Mouse (Mus musculus): Measurements from ENCODE around the gene Slc35c2.

Gene Slc35c2

DNA sequence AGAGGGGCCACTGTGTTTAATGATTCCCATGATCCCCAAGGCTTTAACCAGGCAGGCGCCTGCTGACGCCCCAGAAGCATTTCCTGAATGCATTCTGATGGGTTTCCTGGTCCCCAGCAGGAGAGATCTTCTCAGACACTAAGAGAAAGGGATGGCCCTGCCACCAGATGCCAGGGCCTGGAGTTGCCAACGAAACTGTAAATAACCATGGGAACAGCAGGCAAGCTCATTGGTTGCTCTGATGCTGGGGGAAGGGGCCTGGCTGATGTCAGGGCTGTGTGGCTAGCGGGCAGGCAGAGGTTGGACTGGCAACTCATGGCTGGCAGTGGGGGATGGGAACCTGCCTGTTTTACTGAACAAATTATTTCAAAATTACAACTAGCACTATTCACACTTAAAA is 14.1 kb downstream of the Slc35c2 start:
- no peak for DNase-seq

DNA sequence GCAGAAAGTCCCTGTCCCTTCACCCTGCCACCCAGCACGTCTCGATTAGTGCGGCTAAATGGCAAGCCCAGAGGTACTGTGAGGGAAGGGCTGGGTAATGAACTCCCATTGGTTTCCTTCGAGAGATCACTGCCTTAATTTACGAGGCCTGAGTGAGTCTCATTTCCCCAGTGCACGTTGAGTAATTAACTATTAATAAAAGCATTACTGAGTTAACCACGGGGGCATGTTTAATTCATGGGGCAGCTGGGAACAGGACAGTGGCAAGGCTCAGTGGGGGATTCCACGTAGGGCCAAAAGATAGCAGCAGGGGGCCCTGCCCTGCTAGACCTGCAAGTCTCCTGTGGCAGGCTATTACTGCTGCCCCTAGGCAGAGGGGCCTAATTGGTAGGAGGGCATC is 16.3 kb downstream of the Slc35c2 start:
- no peak for DNase-seq

DNA sequence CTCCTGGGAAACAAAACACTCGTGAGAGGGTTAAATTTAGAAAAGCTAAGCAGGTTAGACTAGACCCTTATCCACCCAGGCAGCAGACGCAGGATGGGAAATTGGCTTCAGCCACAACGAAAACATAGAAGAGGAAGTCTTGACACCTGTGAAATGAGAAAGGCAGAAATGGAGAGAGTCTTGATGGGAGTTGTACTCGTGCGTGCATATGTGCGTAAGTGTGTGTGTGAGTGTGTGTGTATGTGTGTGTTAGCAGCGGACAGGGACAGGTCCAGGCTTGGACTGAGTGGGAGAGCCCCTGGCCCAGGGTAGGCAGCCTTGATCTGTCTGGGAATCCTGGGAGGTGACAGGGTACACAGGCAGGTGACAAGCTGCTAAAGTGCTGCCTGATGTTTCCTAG is 16.8 kb downstream of the Slc35c2 start:
- DNase-seq, result no peak

DNA sequence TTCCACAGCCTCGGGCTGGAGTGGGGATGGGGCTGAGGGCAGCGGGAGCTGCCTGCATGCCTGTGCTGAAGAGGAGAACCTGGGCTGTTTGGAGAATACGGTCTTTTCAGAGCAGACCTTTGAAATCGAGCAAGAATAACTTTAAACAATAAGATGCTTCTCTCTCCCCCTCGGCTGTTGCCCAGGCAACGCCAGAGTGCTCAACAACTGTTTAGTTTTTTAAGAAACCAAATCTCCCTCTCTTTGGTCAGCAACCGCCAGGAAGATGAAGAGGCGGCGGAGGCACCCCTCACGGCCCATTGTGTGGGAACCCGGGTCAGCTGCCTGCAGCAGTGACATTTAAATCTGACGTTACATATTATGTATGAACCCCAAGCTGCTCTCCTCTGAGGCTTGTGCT is 20.9 kb downstream of the Slc35c2 start:
- DNase-seq, result no peak

DNA sequence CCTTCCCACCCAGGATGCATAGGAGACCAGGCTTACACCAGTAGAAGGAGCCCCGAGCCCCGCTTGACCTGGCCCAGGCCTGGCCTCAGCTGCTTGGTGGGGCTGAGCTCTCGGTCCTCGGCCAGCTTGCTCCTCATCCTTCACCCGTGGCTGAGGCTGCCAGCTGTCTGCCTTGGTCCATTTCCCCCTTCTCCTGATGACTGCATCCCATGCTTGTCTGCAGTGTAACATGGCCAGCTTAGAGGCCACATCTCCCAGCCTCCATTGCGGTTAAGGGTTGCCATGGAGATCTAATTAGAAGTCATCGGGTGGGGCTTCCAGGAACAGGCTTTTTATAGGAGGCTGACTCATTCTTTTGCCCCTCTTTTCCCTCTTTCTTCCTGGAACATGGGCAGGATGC is 23.8 kb downstream of the Slc35c2 start:
- no peak for DNase-seq

DNA sequence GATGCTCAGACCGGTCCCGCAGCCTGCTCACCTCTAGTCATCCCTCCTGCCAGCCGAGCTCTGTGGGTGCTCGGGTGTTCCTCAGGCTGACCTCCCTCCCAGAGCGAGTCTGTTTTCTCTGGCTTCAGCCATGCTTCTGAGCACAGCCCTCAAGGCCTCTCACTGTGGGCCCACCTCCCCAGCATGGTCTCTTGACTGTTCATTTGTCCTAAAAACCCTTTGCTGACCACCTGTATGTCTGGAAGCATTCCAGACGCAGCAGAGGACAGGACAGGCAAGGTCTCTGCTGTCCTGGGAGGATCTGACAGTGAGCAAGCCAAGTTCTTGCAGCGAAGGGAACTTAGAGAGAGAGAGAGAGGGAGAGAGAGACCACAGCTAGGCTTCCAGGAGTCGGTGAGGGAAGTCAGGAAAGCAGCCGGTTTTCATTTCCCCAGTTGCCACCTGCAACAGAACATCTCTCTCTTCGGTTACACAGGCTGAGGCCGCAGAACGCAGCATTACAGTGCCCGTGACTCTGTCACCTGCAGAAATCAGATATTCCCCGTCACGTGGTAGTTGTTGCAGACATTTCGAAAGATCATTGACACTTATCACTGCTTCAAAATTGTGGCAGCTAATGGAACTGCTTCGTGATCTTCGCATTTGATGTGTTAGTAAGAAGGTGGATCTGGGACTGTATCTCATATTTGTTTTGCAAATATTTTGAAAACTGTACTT is 25.2 kb downstream of the Slc35c2 start:
- no peak for DNase-seq

DNA sequence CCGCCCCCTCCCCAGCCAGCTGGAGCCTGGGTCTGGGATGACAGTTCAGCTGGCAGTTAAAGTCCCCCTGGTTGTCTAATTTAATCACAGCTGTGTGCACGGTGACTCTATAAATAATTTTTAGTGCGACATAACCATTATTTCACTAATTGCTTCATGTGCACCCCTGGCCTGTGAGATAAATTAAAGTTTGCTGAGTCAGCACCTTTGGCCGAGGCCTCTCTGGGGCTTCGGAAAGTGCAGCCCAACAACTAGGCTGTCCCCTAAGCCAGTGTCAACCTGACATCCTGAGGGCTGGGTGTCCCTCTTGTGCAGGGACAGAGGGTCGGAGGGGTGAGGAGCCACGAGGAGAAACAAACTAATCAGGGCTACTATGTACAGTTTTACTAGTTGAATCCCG is 27.8 kb downstream of the Slc35c2 start:
- no peak for DNase-seq

DNA sequence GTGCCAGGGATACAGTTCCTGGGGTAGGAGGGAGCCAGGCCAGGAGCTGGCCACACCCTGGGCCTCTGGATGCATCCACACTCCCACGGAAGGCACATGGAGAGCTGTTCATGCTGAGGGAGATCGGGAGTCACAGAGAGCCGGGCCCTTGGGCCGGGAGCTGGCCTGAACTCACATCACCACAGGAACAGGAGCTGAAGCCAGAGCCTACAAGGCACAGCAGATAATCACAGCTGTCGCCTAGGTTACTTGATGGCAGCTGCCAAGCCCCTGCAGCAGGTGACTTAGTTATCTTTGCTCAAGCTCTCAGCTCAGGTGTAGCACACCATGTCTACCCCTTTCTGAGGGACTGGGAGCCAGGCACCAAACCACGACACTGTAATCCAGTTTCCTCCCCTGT is 29.3 kb downstream of the Slc35c2 start:
- no peak for DNase-seq

DNA sequence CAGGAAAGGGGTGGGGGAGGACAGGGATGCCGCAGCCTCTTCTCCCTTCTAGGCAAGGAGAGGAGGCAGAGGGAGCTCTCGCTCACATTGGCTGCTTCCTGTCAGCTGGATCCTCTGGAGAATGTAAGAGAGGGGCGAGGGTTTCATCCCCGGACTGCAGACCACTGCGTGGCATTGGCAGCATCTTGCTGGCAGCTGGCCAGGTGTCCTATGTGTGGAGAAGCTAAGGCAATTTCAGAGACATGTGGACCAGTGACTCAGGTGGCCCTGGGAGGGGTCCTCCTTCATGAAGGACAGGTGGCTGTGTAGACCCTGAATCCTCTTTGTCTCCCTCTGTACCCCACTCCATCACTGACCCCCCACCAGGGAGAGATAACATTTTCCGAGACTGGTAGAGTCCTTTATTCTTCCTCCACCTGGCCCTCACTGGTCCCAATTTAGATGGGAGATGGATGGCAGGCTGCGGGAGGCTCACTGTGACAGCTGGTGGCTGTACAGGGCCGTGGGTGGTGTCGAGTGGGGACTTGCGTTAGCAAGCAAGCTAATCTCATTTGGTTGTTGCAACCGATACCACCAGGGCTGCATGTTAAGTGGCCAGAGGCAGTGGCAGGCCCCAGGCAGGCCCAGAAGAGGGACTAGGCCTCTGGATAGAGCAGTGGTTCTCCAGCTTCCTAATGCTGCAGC is 30.4 kb downstream of the Slc35c2 start:
- peak; percentile 57 for DNase-seq

DNA sequence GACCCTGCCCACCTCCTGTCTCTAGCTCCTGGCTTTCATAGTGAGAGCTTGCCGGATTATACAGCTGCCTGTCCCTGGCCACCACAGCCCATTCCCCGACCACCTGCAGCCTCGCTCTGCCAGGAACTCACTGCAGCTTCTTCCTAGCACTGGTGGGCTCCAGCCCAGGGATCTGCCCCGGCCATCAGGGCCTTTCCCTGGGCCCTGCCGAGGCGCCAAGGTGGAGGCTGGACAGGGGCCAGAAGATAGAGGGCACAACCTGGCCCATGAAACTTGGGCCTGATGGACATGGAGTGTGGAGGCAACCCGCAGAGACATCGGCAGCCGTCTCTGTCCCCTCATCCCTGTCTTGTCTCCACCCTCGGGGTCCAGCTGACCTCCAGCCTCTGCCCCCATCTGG is 31.5 kb downstream of the Slc35c2 start:
- DNase-seq, result no peak

DNA sequence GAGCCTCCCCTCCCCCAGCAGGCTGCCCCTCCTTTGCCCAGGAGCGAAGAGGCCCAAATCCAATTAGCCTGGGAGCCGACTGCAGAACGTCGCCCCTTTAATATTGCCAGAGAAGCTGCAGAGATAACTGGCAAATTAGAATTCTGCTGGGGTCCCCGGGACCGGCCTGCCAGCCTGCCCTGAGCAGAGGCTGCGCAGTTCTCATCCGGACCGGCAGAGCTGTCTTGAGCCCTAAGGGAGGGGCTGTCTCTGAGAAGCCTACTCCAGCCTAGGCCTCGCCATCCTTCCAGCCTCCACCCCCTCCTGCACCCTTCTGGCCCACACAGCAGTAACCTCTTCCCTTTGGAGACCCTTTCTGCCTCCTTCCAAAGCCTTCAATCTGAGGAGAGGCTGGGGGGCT is 33.8 kb downstream of the Slc35c2 start:
- DNase-seq, result no peak

DNA sequence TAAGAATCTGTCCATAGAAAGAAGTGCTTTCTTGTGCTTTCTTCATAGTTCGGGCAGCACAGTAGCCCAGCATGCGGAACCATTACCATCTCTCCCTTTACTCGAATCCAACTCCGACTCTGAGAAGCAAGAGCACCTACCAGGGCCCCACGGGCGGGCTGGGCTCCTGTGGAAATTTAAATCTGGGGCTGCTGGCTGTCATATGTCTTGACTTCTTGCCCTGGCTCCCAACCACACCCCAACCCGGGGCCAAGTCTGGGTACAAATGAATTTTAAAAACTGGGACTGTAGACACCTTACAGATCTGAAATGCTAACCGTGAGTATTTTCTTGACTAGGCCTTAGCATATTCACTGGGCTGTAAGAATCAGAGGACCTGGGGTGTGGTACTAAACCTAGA is 34.4 kb downstream of the Slc35c2 start:
- DNase-seq, result no peak

DNA sequence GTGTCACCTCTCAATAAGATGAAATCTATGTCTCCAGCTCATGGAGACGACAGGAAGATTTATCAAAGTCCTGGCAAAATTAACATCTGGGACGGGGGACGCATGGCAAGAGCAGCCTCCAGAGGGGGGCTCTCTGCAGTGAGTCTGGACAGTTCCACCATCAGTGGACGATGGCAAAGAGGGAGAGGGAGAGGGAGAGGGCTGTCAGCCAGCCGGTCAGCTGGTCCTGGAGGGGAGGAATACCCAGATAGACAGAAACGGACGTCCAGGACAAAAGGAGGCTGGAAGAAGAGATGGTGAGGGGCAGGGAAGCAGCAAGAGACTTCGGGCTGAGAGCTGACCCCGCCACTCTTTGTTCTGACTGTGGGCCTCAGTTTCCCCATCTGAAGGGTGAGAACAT is 34.9 kb downstream of the Slc35c2 start:
- no peak for DNase-seq

DNA sequence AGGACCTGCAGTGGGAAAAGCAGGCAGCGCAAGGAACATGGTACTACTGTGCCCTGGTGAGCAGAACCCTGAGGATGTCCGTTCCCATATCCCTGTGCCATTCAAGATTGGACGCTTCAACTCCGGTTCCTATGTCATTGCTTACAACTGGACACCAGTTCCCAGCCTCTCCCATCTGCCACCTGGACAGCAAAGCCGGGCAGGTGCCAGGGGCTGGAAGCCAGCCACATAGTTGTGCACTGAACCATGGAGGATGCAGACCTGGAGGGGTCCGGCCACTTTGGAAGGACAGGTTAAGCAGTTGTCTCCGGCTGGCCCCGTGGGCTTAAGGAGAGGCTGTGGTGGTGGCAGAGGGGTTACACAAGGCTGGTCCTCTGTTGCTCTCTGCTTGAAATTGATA is 35.3 kb downstream of the Slc35c2 start:
- DNase-seq, result no peak

DNA sequence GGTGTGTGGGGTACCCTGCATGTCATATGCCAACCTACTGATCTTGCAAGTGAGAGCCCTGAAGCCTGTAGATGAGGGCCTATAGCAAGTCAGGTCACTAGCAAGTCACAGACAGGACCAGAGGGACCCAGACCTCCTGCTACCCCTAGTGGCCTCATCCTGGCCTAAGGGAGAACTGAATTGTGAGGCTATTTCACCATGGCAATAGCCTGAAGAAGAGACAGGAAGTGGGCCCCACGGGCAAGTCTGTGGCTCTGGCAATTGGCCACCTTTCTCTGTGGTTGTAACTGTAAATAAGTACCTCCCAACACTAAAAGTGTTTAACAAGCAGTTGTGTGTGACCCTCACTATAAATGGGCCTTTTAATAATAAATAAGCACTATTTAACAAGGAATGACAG is 36.8 kb downstream of the Slc35c2 start:
- DNase-seq, result no peak

DNA sequence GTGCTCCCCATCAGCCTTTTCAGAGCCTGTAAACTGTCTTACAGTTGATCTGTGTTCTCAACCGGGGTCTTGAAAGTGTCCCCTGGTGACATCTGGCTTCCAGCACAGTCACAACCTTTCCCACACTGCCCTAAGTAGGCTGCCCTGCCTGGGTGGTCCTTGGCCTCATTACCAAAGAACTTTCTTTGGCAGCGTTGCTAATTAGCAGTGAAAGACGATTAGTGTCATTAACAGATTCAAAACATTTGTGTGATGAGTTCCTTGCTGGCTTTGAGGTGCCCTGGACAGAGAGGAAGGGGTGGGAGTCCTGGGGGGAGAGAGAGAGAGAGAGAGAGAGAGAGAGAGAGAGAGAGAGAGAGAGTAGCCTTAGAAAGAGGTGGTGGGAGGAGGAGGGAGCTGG is 38.7 kb downstream of the Slc35c2 start:
- DNase-seq, result no peak

DNA sequence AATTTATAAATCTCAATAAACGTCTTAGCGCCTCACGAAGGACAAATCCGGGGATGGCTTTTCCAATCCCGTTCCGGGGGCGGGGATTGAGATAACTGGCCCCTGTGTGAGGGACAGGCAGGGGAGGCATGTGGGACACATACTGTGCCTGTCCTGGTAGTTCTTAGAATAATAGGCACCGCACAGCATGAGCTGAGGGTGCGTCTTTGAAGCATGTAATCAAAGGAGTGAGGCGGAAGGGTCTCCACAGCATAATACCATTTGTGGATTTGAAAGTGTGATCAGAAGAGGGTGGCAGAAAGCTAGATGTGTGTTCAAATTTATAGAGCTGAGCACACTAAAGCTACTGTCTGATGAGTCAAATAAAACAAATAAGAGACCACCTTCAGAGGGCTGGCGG is 41.3 kb downstream of the Slc35c2 start:
- DNase-seq, result no peak

DNA sequence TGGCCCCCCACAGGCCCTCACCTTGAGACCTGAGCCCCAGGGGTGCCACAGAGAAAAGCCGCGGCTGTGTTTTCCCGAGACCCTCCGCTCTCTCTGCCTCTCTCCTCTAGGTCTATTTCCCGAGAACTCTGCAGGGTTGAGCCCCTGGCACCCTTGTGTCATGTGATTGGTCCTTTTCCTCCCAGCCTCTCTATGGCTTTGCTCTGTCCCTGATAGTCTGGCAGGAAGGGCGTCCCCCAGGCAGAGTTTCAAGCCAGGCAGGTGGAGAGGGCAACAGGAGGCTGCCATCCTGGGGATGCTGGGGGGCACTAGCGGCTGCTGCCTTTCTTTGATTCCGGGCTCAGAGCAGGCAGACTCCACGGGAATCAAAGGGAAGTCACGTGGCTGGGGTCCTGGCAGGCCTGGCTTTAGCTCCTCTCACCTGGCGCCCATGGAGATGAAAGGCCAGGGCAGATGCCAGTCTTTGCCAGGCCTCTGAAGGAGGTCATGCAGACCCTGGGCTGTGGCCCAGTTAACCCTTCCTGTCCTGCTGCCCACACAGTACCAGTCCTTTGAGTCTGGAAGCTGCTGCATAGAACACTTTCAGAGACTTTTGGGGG is 44.4 kb downstream of the Slc35c2 start:
- DNase-seq, result no peak

DNA sequence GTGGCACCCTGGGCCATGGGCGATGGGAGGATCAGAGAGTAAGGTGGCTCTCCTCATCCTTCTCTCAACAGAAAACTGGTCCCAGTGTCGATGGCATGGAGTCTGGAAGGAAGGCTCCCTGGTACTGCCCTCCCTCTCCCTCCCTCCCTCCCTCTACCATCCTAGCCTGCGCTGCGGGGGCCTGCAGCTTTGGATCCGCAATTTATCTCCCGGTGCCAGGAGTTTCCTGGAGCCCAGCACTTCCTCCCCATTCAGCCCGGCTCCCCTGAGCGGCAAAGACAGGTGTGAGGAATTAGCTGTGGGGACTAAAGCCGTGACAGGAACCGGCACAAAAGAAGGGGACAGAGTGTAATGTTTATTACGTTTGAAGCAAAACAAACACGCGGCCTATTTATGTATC is 45.1 kb downstream of the Slc35c2 start:
- no peak for DNase-seq

DNA sequence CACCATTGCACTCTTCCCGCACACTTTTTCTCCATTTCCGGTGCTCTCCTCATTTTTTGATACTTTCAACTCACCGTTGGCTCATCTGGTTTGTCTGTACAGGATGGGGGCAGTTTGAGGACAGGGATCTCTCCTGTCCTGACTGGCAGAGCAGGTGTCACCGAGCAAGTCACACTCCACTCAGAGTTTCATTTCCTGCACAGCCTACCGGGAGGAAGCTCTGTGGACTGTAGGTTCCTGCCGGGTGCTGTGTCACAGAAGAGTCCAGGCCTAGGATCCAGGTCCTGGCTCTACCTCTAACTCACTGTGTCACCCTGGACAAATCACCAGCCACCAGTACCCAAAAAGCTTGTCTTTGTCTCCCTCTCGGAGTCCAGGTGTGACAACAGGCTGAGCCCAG is 45.9 kb downstream of the Slc35c2 start:
- no peak for DNase-seq

DNA sequence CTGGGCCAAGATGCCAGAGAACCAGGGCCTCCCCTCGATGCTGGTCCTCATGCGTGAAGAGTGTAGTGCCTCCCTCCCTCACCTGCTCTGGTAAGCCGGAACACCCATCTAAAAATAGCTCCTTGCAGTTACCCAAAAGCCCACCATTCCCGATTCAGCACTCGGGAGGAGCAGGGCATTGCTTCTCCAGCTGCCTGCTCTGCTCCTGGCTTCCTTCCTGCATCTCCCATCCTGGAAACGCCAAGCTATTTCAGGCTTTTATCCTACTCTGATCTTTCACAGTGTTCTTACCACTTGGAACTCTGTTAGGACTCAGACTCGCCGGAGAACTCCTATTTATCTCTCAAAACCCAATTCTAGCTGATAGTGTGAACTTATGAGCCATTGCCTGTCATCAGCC is 47.3 kb downstream of the Slc35c2 start:
- no peak for DNase-seq

DNA sequence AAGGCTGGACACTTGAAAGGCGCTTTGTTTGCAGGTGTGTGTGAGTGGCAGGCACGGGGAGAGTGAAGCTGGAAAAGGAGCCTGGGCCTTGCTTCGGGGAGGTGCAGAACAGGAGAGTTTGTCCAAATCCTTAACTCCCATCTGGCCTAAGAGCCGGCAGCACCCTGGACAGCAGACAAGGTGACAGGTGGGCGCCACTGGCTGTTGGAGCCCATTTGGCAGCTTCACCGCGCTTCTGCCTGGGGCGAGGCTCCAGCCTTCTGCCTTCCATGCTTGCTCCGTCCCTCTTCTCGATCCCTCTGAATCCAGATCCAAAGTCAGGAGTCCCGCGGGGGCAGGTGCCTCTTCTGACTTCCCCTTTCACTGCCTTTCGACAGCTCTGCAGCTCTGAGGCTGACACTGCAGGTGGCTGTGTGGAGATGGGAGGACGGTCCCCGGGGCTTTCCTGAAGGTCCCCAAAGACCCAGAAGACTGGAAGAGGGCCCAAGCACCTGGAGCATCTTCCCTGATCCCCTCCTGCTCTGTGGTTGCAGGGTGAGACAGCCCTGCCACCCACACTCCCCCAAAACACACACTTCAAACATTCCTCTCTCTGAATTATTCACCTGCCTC is 48.0 kb downstream of the Slc35c2 start:
- no peak for DNase-seq

DNA sequence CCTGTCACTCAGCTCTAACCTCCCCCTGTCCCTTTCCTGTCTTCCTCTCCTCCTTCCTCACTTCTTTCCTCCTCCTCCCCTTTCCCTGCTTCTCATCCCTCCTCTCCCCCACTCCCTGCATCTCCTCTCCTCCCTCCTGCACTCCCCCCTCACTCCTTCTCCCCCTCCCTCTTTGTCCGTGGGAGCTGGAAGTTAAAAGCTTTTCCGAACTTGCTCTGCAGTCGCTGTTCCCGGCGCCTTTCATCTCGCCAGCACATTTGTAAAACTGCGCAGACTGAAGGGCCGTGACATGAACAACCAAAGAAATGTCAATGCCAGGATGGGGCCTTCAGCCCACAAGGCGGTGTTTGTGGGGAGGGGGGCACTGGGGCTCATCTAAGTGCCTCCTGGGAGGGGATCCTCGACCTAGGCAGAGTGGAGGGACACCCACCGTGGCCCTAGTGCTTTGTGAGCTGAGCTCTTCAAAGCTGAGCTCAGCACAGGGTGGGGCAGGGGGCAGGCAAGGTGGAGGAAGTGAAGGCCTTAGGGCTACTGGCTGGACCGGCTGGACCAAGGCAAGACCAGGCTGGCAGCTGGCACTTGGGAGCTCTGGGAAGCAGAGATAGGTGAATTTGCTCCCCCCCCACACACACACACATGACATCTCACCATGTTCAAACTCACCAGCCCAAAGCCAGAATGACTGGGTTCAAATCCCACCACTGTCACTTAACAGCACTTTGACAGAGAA is 49.1 kb downstream of the Slc35c2 start:
- DNase-seq, result no peak

Data from right cerebral cortex, postnatal 25 days (tissue).